In genomic region chr3:133543101-133544020, GRCm38 (mm10) we compare ENCODE assay signal across 8 mouse cellular contexts. TPM values are rescaled to one million over a fixed set of nuclear protein-coding genes. Genes with fewer than 3 reads are reported as not detected.
DNase-seq lines count a peak whose midpoint lies in the region; ATAC-seq lines count a peak whose summit lies in the region.

No protein-coding gene starts in this region.

- intact Hi-C loops in heart, postnatal 25 days (cut with DNase I), result no loop called here

- peak overlapping the region; percentile 82 for H3K4me2 ChIP-seq in forebrain, embryonic 15.5 days (replicated peaks)
- peak overlapping the region; percentile 60 for H3K4me2 ChIP-seq in intestine, embryonic 14.5 days (ENCODE audit: low read length)
- peak overlapping the region; percentile 78 for H3K4me2 ChIP-seq in limb, embryonic 12.5 days
- peak overlapping the region; percentile 83 for H3K4me2 ChIP-seq in midbrain, embryonic 14.5 days (ENCODE audit: low read length)
- H3K4me2 ChIP-seq in stomach, embryonic 16.5 days (ENCODE audit: low read depth, low read length), result peak overlapping the region; percentile 76

- peak; percentile 2; the same call in 1 of the 2 replicates for ATAC-seq in cerebellum, adult (ENCODE audit: insufficient number of reproducible peaks, low FRiP score, low TSS enrichment)
- ATAC-seq in forebrain, embryonic 15.5 days (replicated peaks), result no peak
- no peak for ATAC-seq in intestine, embryonic 14.5 days (replicated peaks; ENCODE audit: low FRiP score, low TSS enrichment, low read depth)
- ATAC-seq in limb, embryonic 12.5 days (ENCODE audit: insufficient number of reproducible peaks, insufficient read depth, low FRiP score, low TSS enrichment, low read depth), result 0 out of 2 replicates have a peak, but pooled peaks have one; percentile 15
- ATAC-seq in midbrain, embryonic 14.5 days (ENCODE audit: low FRiP score, low TSS enrichment), result no peak
- ATAC-seq in stomach, embryonic 16.5 days (ENCODE audit: insufficient read depth, low FRiP score), result no peak

- no peaks in the 10 kb centered on the region for H3K27me3 ChIP-seq in forebrain, embryonic 15.5 days
- H3K27me3 ChIP-seq in intestine, embryonic 14.5 days (replicated peaks; ENCODE audit: control insufficient read depth, insufficient read depth, low read length), result no peaks in the 10 kb centered on the region
- no peaks in the 10 kb centered on the region for H3K27me3 ChIP-seq in limb, embryonic 12.5 days
- no peaks in the 10 kb centered on the region for H3K27me3 ChIP-seq in midbrain, embryonic 14.5 days (ENCODE audit: control insufficient read depth, insufficient read depth, low read length)
- no peaks in the 10 kb centered on the region for H3K27me3 ChIP-seq in stomach, embryonic 16.5 days (ENCODE audit: control insufficient read depth, insufficient read depth, low read length)

- H3K4me1 ChIP-seq in forebrain, embryonic 15.5 days, result peaks cover 31% of the 10 kb centered on the region
- 0 out of 2 replicates have a peak, but pooled peaks cover 14% of the 10 kb centered on the region for H3K4me1 ChIP-seq in intestine, embryonic 14.5 days (replicated peaks; ENCODE audit: control insufficient read depth, insufficient read depth, low read length)
- H3K4me1 ChIP-seq in limb, embryonic 12.5 days (replicated peaks), result peaks cover 3% of the 10 kb centered on the region
- H3K4me1 ChIP-seq in midbrain, embryonic 14.5 days (ENCODE audit: control insufficient read depth, insufficient read depth, low read length), result peaks cover 15% of the 10 kb centered on the region
- peaks cover 15% of the 10 kb centered on the region for H3K4me1 ChIP-seq in stomach, embryonic 16.5 days (ENCODE audit: control insufficient read depth, insufficient read depth, low read length)

- peak overlapping the region; percentile 73 for H3K9ac ChIP-seq in forebrain, embryonic 15.5 days (replicated peaks)
- peak overlapping the region; percentile 90 for H3K9ac ChIP-seq in intestine, embryonic 14.5 days (ENCODE audit: low read length)
- H3K9ac ChIP-seq in limb, embryonic 12.5 days (replicated peaks), result peak overlapping the region; percentile 89
- peak overlapping the region; percentile 84 for H3K9ac ChIP-seq in midbrain, embryonic 14.5 days (replicated peaks; ENCODE audit: low read length)
- H3K9ac ChIP-seq in stomach, embryonic 16.5 days (ENCODE audit: low read length), result peak overlapping the region; percentile 95

- peak overlapping the region; percentile 92 for H3K4me3 ChIP-seq in forebrain, embryonic 15.5 days
- peak overlapping the region; percentile 84 for H3K4me3 ChIP-seq in intestine, embryonic 14.5 days (ENCODE audit: low read depth, low read length)
- H3K4me3 ChIP-seq in limb, embryonic 12.5 days (replicated peaks), result peak overlapping the region; percentile 77
- peak overlapping the region; percentile 88 for H3K4me3 ChIP-seq in midbrain, embryonic 14.5 days (replicated peaks; ENCODE audit: low read depth, low read length)
- H3K4me3 ChIP-seq in stomach, embryonic 16.5 days (replicated peaks; ENCODE audit: low read length), result peak overlapping the region; percentile 65

- DNase-seq in heart, adult 18-20 months, result peak; percentile 27 to 59
- DNase-seq in heart, postnatal 25 days (ENCODE audit: low spot score), result no peak
- peak; percentile 82 for DNase-seq in intestine, embryonic 14.5 days (ENCODE audit: low spot score)
- DNase-seq in midbrain, embryonic 14.5 days, result peak; percentile 78

- WGBS in forebrain, embryonic 15.5 days, result 0% methylated on average over 21 of the region's 21 CpGs
- under 1% methylated on average over 21 of the region's 21 CpGs for WGBS in intestine, embryonic 14.5 days
- under 1% methylated on average over 21 of the region's 21 CpGs for WGBS in limb, embryonic 12.5 days
- under 1% methylated on average over 21 of the region's 21 CpGs for WGBS in midbrain, embryonic 14.5 days
- under 1% methylated on average over 21 of the region's 21 CpGs for WGBS in stomach, embryonic 16.5 days

- H3K9me3 ChIP-seq in forebrain, embryonic 15.5 days, result no peaks in the 10 kb centered on the region
- H3K9me3 ChIP-seq in intestine, embryonic 14.5 days (ENCODE audit: control insufficient read depth, low read length), result 0 out of 2 replicates have a peak, but pooled peaks cover 3% of the 10 kb centered on the region
- no peaks in the 10 kb centered on the region for H3K9me3 ChIP-seq in limb, embryonic 12.5 days
- no peaks in the 10 kb centered on the region for H3K9me3 ChIP-seq in midbrain, embryonic 14.5 days (ENCODE audit: control insufficient read depth, low read length)
- no peaks in the 10 kb centered on the region for H3K9me3 ChIP-seq in stomach, embryonic 16.5 days (replicated peaks; ENCODE audit: control insufficient read depth, low read length)

- H3K27ac ChIP-seq in forebrain, embryonic 15.5 days (replicated peaks), result peak overlapping the region; percentile 93
- H3K27ac ChIP-seq in intestine, embryonic 14.5 days (ENCODE audit: low read depth), result peak overlapping the region; percentile 95
- peak overlapping the region; percentile 93 for H3K27ac ChIP-seq in limb, embryonic 12.5 days
- peak overlapping the region; percentile 94 for H3K27ac ChIP-seq in midbrain, embryonic 14.5 days (replicated peaks; ENCODE audit: low read depth, low read length)
- H3K27ac ChIP-seq in stomach, embryonic 16.5 days (ENCODE audit: low read length), result peak overlapping the region; percentile 98

- H3K36me3 ChIP-seq in forebrain, embryonic 15.5 days, result peaks cover 3% of the 10 kb centered on the region; the same call in 1 of the 2 replicates
- no peaks in the 10 kb centered on the region; the same call in 1 of the 2 replicates for H3K36me3 ChIP-seq in intestine, embryonic 14.5 days (ENCODE audit: control insufficient read depth, insufficient read depth, low read length)
- H3K36me3 ChIP-seq in limb, embryonic 12.5 days, result peaks cover 3% of the 10 kb centered on the region; the same call in 1 of the 2 replicates
- H3K36me3 ChIP-seq in midbrain, embryonic 14.5 days (ENCODE audit: control insufficient read depth, insufficient read depth, low read length), result peaks cover 3% of the 10 kb centered on the region; the same call in 1 of the 2 replicates
- H3K36me3 ChIP-seq in stomach, embryonic 16.5 days (ENCODE audit: control insufficient read depth, insufficient read depth, low read length), result 0 out of 2 replicates have a peak, but pooled peaks cover 4% of the 10 kb centered on the region

RNA-seq across cellular contexts. Expression of gene Tet2, which starts 1.6 kb away (rescaled TPM):
- 10 to 100 TPM; 13.0 to 14.0 TPM for total RNA-seq in heart, adult 18-20 months (2021)
- 10 to 100 TPM; 20.3 to 20.6 TPM for total RNA-seq in heart, postnatal 25 days (2021)
- 18.0 and 21.3 TPM in 2 replicates for polyA plus RNA-seq in forebrain, embryonic 15.5 days (2015; fragmentation: Nextera tagmentation; extraction: Ambion mirVana)
- polyA plus RNA-seq in intestine, embryonic 14.5 days (2014; fragmentation: Nextera tagmentation; extraction: Ambion mirVana), result 17.9 and 19.7 TPM in 2 replicates
- 16.0 and 17.2 TPM in 2 replicates for polyA plus RNA-seq in limb, embryonic 12.5 days (2016; fragmentation: Nextera tagmentation; extraction: Ambion mirVana)
- polyA plus RNA-seq in midbrain, embryonic 14.5 days (2014; fragmentation: Nextera tagmentation; extraction: Ambion mirVana), result 25.6 and 27.3 TPM in 2 replicates
- 13.4 and 16.6 TPM in 2 replicates for polyA plus RNA-seq in stomach, embryonic 16.5 days (2015; fragmentation: Nextera tagmentation; extraction: Ambion mirVana)

Comparison
In these comparisons a context has a peak if more than half of its experiments do, and no peak if none do; other contexts are left out.
1. ATAC-seq: peak in cerebellum, adult (single experiment) and limb, embryonic 12.5 days (single experiment); none in forebrain, embryonic 15.5 days (single experiment), intestine, embryonic 14.5 days (single experiment), midbrain, embryonic 14.5 days (single experiment) and stomach, embryonic 16.5 days (single experiment).
2. Peak in every context shown above with its lines, with median percentiles within 50 percentile points of each other: H3K27ac ChIP-seq, H3K4me2 ChIP-seq, H3K4me3 ChIP-seq and H3K9ac ChIP-seq.